Mouse (Mus musculus): ENCODE measurements at regions not wholly inside any gene's neighbourhood (a gene's known extent, or its start where the extent isn't known, plus 50 kb on each side); places are given as distances from the start of the nearest gene placed in this dataset.
"Not testable (repeated sequence)": the region's sequence is repeated elsewhere in the genome, so short reads cannot be mapped to it uniquely, and the experiment has no call there.

DNA sequence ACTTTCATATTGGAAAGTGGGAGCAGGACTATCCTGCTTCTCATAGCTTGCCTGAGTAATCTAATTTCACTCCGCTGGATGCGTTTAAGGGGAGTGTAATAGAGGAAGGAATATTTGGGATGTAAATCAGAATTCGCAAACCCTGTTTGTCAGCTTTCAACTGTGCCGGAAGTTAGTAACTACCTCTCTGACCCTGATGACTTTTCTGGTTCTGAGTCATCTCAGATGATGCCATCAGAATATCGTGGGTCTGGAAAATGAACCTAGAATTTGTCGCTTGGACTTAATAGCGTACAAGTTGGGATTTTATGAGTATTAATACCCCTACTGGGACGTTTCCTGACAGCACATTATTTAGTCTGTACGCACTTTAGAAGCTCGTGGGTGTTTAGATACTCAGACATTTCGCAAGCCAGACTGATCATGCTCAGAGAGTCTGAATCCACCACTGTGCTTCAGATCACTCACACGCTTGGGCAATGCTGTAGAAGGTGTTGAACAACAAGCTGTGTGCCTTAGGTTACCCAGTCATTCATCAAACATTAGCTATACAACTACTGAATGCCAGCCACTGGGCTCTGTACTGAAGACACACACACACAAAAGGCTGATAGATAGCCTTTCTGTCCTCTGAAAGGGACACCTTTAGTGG lies 131.1 kb downstream of the Phlda1 start:
- DNase-seq, result no peak

DNA sequence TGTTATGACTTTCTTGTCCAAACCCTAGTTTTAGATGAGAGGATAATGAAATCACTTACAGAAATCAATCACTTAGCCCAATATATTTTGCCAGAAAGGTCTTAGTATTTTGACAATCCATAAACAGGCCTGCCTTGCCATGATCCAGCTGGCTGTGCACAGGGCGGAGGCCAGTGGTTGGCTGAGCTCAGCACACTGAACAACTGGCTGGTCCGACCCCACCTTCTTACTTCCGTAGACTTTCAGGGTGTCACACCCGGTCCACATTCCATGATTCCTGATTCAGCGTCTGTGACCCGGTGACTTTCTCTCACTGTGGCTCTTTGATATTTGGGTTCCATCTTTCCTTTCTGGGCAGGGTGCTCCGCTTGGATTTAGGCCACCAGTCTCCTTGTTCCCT lies 133.8 kb downstream of the Phlda1 start:
- DNase-seq, result no peak

DNA sequence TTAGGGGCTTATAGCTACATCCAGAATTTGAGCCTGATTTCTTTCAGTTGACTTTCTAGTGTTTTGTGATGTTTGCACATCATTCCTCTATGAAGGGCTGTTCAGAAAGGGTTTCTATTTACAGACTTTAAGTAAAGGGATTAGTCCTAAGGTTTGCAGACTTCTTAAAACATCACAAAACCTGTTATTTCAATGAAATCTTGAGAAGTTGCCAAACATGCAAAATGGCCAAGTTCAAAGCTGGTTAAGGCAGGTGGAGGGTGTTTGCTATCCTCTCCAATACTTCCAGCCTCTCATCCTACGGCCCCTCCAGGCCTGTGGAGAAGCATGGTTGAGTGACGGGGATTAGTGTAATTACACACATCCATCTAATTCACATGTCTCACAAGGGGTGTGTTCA lies 136.6 kb downstream of the Phlda1 start:
- no peak for DNase-seq

DNA sequence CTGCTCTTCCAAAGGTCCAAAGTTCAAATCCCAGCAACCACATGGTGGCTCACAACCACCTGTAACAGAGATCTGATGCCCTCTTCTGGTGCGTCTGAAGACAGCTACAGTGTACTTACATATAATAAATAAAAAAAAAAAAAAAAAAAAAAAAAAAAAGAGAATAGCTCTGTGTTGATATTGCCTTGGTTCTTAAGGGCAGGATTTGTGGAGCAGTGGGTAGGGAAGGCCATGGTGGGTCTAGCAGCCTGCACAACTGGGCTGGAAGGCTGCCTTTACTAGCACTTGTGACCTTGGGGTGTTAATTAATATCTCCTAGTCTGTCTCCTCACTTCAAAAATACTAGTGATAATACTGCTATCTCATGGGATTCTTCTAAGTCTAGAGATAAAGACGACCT lies 147.7 kb downstream of the Phlda1 start:
- not testable (repeated sequence) for DNase-seq

DNA sequence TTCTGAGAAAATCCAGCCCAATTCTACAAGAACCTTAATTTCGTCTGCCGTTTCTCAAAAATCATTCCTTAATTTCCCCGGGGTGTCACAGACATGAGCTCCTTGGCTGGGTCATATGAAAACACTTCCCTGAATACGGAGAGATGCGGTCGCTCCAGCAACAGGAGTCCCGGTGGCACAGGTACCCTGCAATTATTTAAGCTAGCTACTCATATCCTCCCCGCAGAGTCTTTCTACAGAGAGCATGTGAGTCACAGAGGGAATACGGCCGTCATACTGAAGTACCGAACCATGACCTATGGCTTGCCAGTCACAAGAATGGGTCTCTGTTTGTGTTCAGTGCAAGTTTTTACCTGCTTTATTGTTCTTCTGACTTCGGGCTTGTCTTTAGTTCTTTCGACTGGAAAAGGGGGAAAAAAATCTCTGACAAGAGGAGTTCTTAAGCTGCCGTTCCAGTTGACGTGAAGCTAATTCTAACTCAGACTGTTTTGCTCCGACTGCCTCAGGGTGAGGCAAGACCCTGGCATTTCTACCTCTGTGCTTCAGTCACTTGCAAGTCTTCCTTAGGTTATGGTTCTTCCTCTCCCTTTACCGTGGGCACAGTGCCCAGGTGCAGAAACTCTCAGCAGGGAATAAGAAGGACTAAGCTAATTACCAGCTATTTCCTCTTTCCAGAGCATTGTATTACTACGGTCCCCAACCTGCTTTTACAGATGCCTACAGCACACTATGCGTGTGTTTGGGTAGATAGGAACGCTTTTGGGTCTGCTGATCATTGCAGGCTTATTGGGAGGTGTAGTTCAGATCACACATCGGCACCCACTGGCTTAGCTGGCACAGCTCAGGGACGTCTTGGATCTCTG lies 148.5 kb downstream of the Phlda1 start:
- DNase-seq, result no peak

DNA sequence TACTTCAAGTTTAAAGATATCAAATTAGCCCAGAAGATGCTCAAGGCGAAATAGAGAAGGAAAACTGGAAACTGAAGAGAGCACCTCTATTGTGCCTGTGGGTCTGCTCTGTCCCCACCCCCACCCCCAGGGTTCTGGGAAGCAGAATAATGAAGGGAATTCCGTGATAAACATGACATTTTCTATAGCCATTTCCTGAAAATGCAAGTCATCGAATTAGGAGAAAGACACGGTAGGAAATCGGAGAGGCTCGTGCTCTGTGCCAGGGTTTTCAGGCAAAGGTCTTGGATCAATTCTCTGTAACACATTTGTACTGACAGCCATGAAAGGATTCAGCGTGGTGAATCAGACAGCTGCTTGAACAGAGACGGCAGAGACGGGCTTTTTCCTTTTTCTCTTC lies 152.7 kb downstream of the Phlda1 start:
- DNase-seq, result no peak

DNA sequence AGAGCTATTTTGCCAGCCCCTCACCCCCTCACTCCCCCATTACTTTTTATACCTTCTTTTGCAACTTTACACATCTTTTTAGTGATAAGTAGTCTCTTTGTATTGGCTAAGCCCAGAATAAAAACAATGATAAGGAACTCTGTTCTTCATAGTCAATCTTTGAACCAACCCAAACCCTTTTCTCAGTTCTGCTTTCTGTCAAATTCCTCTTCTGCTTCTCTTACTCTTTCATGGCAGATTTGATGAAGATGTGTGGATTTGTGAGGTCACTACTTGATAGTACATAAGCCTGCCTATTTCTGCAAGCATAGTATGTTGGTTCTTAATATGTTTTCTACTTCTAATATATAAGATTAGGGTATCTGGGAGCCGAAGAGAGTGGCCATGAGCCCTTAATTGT lies 156.6 kb downstream of the Phlda1 start:
- no peak for DNase-seq

DNA sequence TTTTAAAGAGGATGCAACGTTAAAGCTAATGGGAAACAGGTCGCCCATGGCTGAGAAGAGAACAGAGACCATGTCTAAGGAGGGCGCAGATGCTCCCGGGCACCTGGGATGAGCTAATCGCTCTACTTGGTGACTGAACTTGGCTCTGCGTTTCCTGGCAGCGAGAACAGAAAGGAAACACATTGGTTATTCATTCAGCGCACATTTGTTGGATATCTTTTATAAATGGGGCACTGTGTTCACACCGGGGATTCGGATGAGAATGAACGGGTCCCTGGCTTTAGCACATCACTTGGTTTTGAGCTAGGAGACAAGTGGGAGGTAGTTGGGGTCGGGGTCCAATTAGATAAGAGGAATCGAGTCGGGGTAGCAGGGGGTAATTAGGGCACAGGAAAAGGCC lies 159.7 kb downstream of the Phlda1 start:
- DNase-seq, result no peak

DNA sequence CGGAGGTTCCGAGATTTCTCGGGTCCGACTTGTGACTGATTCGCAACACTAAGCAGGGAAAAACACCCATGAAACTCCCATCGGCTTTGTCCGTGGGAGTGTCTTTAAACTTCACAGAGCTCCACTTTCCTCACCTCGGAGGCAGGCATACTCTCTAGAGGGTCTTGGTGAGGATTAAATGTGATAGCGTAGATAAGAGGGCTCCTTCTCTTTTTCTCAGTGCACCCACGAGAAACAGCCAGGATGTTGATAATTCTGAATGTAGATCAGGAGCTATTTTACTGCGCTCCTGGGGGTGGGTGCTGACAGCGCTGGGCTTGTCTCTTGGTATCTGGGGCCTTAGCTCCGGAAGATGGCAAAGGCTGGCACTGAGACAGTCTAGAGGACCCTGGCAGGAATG lies 160.9 kb downstream of the Phlda1 start:
- DNase-seq, result no peak

DNA sequence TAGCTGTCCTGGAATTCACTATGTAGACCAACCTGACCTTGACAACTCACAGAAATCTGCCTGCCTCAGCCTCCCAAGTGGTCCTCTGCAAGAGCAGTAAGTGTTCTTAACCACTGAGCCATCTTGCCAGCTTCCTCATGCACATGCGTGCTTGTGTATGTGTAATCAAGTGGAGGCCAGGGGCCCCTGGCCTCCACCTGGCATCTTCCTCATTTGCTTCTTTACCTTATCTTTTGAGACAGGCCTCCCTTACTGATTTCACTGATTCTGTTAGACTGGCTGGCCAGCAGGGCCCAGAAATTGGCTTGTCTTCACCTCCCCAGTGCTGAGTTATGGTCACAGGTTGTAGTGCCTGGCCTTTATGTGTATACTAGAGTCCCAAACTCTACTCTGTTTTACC lies 162.6 kb downstream of the Phlda1 start:
- DNase-seq, result no peak

DNA sequence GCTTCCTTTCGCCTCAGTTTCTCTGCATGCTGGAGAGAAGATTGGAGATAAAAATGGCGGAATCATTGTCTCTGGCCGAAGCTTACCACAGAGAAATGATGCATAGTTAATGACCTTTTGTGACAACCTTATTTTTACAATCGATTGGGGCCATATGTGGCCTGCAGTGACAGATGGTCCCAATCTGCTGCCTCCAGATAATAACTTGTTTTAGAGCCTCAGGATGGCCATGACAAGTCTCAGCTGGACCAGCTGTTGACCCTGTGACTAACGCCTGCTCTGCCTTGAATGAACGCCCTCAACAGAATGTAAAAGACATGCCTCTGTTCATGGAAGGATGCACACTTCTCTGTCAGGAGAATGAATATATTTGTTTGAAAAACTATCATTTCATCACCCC lies 163.6 kb downstream of the Phlda1 start:
- DNase-seq, result no peak

DNA sequence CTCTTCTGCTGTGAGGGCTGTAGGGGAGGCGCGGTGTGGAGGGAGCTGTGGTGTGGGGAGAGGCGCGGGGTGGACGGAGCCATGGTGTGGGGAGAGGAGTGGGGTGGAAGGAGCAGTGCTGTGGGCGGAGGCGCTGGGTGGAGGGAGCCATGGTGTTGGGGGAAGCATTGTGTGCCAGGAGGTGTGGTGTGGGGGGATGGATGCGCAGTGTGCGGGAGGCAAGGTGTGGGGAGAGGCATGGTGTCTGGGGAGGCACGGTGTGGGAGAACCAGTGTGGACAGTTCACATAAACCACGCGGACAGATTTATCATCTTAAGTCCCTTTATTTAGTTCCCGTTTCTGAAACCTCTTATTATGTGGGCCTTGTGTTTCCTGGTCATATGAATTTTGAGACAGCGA lies 164.6 kb downstream of the Phlda1 start:
- DNase-seq, result no peak

DNA sequence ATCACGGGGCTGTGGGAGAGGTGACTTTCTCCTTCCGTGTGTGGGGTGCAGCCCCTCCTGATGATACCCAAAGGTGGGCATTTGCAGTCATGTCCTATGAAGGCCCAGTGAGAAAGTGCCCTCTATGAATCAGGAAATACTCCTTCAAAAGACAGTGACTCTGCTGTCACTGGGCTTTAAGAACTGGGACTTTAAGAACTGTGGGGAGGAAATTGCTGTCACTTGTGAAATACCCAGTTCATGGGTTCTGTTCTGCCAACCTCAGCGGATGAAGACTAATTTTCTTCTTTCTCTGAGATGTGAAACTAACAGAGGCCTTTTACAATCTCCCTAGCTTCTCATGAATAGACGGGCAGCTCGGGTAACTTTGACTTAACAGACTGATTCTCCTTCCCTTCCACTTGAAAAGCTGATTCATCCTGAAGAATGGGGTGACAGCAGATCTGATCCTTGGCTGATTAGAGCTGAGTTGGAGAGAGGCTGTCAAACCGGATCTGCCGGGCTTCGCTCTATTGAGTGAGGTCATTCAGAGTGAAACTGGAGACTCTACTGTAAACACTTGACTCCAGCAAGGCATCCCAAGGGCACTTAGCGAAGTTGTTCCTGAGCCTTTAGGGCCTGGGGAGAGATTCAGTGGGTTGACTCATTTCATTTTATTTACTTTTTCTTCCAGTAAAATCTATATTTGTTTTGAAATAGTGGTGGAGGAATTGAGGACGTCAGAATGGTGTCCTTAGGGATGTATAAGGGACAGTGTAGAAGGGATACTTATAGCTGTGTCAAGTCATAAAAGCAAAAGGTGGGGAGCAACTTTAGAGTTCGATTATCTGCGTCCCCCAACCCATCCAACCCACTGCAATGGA lies 166.6 kb downstream of the Phlda1 start:
- no peak for DNase-seq

DNA sequence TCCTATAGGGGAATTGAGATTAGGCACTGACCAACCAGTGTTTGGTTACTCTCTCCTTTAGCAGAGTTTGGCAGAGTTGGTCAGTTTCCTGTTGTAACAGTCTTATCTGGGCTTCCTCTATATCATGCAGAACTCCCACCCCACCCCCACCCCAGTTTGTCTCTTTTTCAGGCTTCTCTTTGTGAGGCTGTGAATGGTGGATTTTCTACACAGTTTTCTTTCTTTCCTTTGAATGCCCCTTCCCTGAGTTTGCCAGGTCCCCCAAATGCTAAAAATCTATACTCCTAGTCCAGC lies 167.2 kb downstream of the Phlda1 start:
- no peak for DNase-seq

DNA sequence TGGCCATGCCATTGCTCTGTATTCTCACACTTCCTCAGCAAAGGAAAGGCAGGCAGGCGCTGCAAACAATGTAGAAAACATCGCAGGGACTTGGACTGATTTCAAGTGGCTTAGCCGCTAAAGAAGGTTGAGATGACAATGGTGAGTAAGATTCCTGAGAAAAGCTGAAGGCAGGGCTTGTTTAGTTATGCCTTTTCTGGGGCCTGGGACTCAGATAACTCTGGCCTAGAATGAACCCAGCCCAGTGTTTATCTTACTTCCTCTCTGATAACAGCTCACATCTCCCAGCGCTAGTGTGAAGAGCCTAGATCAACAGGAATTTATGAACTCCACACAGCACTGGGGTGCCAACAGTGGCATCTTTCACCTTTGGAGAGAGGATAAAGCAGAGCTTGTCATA lies 170.2 kb downstream of the Phlda1 start:
- DNase-seq, result no peak

DNA sequence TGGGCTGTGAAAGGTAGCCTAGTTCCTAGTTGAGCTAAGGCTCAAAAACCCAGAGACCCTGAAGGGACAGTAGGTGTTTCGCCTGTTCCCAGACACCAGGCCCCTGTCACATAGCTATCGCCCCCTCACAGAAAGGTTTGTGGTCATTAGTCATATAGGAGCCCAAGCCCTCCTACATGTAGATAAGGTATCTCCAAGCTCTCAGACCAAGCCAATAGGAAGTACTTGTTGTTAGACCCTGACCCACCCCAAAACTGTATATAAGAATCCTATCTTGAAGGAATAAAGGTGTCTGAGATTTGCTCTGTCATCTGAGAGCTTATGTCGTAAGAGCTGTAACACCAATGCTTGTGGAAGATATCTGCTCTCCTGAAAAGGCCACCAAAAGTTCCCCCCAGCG lies 174.8 kb downstream of the Phlda1 start:
- no peak for DNase-seq

DNA sequence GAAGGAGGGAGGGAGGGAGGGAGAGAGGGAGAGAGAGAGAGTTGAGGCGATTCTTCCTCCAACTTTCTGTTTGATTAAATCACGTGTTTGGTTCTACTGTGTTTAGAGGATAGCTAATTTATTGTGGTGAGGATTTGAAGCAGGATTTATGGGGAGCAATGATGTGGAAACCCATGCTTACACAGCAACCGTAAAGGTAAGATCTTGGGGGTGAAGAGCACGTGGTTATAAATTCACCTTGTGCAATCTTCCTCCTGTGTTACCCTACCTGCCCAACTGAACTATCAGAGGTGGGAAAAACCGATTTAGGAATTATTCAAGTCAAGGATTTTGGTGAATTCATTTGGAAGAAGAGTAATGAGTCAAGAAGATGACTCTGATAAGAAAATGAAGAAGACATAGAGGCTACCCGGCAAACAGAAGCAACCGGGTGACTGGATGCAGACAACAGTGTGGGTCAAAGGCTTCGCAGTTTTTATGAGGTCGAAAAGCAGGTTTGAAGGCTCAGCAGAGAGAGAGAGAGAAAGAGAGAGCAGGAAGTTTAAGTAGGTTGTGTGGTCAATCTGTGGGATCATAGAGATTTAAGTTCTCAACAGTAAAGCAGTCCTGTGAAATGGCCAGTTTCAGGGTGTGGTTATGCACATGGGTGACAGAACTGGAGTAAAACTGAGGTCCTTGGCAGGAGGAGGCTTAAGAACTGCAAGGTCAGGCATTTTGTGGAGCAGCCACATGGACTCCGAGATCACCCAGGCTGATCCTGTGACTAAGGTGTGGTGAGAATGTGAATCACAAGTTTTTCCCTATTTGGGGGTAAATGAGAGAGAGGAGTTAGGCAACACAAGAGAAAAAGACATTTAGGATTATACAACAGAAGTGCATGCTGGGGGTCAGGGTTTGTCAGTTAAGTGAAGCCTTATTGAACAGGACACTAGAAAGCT lies 178.6 kb downstream of the Phlda1 start:
- no peak for DNase-seq

DNA sequence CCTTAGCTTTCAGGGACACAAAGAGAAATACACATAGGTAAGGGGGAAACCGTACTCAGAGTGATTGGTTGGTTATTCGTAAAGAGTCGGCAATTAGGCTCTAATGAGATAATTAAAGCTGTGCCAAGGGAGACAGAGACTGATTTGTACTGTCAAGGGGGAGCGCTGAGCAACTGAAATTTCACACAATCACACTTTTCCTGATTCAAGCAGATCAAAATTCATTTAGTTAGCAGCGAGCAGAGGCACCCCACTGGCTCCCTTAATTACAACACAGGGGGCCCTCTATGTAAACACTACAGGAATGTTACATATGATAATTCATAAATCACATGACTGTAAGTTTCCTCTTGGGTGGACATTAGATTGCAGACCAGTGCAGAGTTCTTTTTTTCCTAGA lies 180.5 kb downstream of the Phlda1 start:
- no peak for DNase-seq

DNA sequence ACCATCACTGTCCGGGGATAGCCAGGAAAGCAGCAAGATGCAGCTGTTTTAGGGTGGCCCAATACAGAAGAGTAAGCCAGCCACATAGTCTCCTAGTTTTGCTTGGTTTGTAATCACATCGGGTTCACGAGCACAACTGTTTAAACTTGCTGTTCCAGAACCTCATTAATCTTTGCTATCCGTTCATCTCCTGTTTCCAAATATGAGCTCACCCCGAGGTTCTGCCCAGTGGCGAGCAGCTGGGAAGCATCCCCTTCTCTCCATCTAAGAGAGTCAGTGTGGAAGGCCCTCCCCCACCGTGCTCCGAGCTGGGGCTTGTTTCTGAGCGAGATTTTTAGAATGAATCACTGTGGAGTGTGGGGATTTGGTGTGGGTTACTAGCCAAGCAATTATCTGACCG lies 183.5 kb downstream of the Phlda1 start:
- DNase-seq, result no peak

DNA sequence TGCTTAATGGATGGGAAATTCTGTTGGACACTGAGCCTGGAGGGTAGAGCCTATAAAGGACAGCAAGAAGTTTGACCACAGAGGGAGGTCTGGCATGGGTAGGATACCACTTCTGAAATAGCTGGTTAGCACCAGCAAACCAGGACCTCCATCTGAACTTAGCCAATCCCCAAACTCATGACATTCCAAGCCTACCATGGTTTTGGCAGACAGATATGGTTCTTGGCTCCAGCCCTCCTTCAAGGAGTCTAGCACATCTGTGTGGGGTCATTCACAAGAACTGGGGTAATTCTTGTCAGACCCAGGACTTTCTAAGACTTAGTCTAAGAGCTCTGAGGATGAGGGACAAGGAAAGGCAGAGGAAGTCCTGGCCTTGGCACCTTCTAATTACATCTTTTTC lies 187.7 kb downstream of the Phlda1 start:
- DNase-seq, result no peak

DNA sequence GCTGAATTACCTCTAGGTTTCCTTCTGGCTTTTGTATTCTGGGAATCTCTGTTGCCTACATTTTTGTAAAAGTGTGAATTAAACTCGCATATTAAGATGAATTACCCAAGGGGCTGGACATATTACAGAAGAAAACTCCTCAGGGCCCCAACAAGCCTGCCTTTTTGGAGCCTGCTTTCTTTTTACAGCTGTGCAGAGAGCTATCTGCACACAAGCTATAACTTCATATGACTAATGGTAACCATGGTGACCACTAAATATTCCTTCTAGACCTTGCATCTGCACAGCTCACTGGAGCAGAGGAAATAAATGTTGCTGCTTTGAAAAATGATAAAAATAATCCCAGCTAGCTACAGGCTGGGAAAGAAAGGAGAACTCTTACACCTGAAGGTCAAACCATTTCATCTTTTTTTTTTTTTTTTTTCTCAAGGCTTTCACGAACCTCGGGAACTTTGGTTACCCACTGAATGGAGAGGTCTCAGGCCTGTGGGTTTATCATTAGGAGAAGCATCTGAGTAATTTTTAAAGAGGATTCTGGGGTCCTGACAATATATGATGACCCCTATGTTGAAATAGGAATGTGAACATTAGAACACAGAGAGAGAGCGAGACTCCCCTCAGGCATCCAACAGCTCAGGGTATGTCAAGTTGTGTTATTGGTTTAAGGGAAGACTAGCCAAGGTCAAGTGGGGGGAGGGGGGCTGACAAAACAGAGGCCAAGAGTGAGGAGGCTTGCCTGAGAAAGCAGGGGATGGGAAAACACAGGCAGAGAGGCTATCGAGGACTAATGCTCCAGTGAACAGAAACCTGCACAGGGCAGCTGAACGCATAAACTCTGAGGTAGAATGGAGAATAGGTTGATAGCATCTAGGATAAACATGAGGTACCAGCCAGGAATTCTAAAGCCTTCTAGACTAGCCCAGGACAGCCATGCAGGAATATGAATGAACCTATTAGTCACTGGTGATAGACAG lies 188.4 kb downstream of the Phlda1 start:
- DNase-seq, result no peak

Measured in right cerebral cortex, postnatal 14 days (tissue).